Mouse (Mus musculus): ENCODE measurements around the gene Bbx. TPM values are rescaled to one million over a fixed set of nuclear protein-coding genes. Genes with fewer than 3 reads are reported as not detected.

Gene Bbx
- polyA plus RNA-seq, 1 experiment from 2014 or later, result 41.0 TPM

DNA sequence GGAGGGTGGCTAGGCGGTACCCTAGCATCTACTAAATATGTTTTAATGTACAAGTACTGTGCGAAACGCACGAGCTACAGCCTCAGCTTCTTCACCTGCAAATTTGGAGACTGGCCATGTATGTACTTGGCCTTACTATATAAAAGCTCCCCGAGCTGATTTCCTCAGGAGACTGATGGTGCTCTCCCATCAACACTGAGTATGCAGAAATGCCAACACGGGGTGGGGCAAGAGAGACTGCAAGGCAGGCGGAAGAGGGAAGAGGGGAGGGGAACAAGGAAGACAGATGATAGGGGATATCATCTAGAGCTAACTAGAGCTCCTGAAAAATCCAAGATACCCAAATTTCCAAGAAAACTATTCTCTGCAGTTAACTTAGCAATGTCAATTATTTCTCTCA is 71.6 kb downstream of the Bbx start:
- H3K27ac ChIP-seq, result no peak overlapping the region
- no peaks in the 10 kb centered on the region for H3K9me3 ChIP-seq (replicated peaks)
- H3K27me3 ChIP-seq, result no peaks in the 10 kb centered on the region
- H3K4me1 ChIP-seq, result peaks cover 17% of the 10 kb centered on the region
- H3K4me2 ChIP-seq (replicated peaks), result no peak overlapping the region
- ATAC-seq (ENCODE audit: low FRiP score), result no peak
- no peak overlapping the region for H3K4me3 ChIP-seq
- 84% methylated on average over 7 of the region's 7 CpGs for WGBS
- no peaks in the 10 kb centered on the region for H3K36me3 ChIP-seq
- H3K9ac ChIP-seq, result no peak overlapping the region

DNA sequence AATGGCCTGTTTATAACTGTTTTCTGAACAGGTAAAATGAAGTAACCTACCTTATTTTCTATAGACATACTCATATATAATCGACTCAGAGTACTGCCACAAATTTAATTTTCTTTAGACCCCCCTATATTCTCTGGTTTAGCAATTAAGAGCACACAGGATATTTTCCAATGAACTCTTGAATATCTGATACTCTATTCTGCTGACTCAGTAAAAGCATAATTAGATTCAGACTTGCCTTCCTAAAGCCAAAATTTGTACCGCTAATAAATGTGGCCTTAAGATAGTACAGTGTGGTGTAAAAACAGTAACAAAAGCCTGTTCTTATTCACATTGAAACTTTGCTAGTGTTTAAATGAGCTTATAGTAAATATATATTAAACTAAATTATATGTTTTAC is 102.5 kb downstream of the Bbx start:
- no peak overlapping the region for H3K4me3 ChIP-seq
- H3K27ac ChIP-seq, result no peak overlapping the region
- WGBS, result 86% methylated on average over 2 of the region's 2 CpGs
- H3K4me2 ChIP-seq (replicated peaks), result no peak overlapping the region
- H3K27me3 ChIP-seq, result no peaks in the 10 kb centered on the region
- no peaks in the 10 kb centered on the region for H3K9me3 ChIP-seq (replicated peaks)
- H3K9ac ChIP-seq, result no peak overlapping the region
- no peak for ATAC-seq (ENCODE audit: low FRiP score)
- H3K36me3 ChIP-seq, result no peaks in the 10 kb centered on the region
- no peaks in the 10 kb centered on the region for H3K4me1 ChIP-seq

- 91% methylated on average over 2 of the region's 2 CpGs for WGBS
- H3K27me3 ChIP-seq, result no peaks in the 10 kb centered on the region
- H3K4me3 ChIP-seq, result no peak overlapping the region
- H3K4me2 ChIP-seq (replicated peaks), result no peak overlapping the region
- no peaks in the 10 kb centered on the region for H3K36me3 ChIP-seq
- no peaks in the 10 kb centered on the region for H3K9me3 ChIP-seq (replicated peaks)
- H3K27ac ChIP-seq, result no peak overlapping the region
- H3K4me1 ChIP-seq, result no peaks in the 10 kb centered on the region
- no peak overlapping the region for H3K9ac ChIP-seq
- ATAC-seq (ENCODE audit: low FRiP score), result no peak
Observed at GRCm38 (mm10) chr16:50324746-50325145, 107.4 kb downstream of the Bbx start.

- H3K27me3 ChIP-seq, result no peaks in the 10 kb centered on the region
- ATAC-seq (ENCODE audit: low FRiP score), result no peak
- no peak overlapping the region for H3K4me2 ChIP-seq (replicated peaks)
- H3K27ac ChIP-seq, result no peak overlapping the region
- H3K4me3 ChIP-seq, result no peak overlapping the region
- H3K4me1 ChIP-seq, result no peaks in the 10 kb centered on the region
- H3K9ac ChIP-seq, result no peak overlapping the region
- H3K36me3 ChIP-seq, result no peaks in the 10 kb centered on the region
- WGBS, result 88% methylated on average over 6 of the region's 6 CpGs
- no peaks in the 10 kb centered on the region for H3K9me3 ChIP-seq (replicated peaks)
Observed at GRCm38 (mm10) chr16:50324292-50324691, 107.9 kb downstream of the Bbx start.

DNA sequence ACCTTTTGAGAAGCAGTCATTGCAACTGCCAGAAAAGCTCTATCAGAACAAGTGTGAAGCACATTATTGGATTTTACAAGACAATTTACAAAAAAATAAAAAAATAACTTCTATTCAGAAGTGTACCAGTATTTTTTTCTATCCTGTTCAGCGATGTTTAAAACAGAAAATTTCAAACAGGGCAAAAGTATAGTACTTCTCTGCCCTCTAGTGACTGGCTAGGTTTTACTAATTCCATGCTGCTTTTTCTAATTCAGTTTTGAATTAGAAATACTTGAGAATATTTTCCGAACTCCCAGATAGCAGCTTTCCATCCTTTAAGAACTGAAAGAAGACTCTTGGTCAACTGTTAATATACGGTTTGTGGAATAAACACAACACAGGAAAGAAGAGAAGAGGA is 110.8 kb downstream of the Bbx start:
- H3K4me3 ChIP-seq, result no peak overlapping the region
- no peak overlapping the region for H3K27ac ChIP-seq
- no peak overlapping the region for H3K9ac ChIP-seq
- no peaks in the 10 kb centered on the region for H3K4me1 ChIP-seq
- no peaks in the 10 kb centered on the region for H3K9me3 ChIP-seq (replicated peaks)
- H3K27me3 ChIP-seq, result no peaks in the 10 kb centered on the region
- no peak overlapping the region for H3K4me2 ChIP-seq (replicated peaks)
- no peaks in the 10 kb centered on the region for H3K36me3 ChIP-seq
- ATAC-seq (ENCODE audit: low FRiP score), result no peak
- 87% methylated on average over 3 of the region's 3 CpGs for WGBS

DNA sequence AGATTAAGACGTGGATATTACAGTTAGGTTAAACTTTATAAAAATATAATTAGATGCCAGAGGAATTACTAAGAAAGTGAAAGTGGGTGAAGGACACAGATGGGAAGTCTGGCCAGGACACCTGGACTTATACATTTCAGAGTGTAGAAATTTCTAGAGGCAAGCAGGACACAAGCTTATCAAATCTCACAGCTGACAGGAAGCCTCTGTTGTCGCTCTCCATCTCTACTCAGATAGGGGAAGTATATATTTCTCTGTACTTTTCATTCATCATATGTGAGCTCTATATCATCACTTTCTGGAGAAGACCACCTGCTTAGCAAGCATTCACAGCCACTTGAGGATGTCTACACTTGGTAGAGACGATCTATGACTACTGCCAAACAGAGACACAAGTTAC is 113.9 kb downstream of the Bbx start:
- H3K4me3 ChIP-seq, result no peak overlapping the region
- no peaks in the 10 kb centered on the region for H3K9me3 ChIP-seq (replicated peaks)
- no peak overlapping the region for H3K27ac ChIP-seq
- no peaks in the 10 kb centered on the region for H3K4me1 ChIP-seq
- H3K36me3 ChIP-seq, result no peaks in the 10 kb centered on the region
- WGBS, result 93% methylated on average over 3 of the region's 3 CpGs
- ATAC-seq (ENCODE audit: low FRiP score), result no peak
- H3K27me3 ChIP-seq, result no peaks in the 10 kb centered on the region
- H3K4me2 ChIP-seq (replicated peaks), result no peak overlapping the region
- H3K9ac ChIP-seq, result no peak overlapping the region

GRCm38 (mm10) chr16:50315349-50315969 is 116.7 kb downstream of the Bbx start:
- H3K4me1 ChIP-seq, result no peaks in the 10 kb centered on the region
- no peak overlapping the region for H3K9ac ChIP-seq
- H3K4me3 ChIP-seq, result no peak overlapping the region
- H3K27ac ChIP-seq, result no peak overlapping the region
- H3K4me2 ChIP-seq (replicated peaks), result no peak overlapping the region
- no peaks in the 10 kb centered on the region for H3K36me3 ChIP-seq
- 79% methylated on average over 1 of the region's 1 CpGs for WGBS
- no peak for ATAC-seq (ENCODE audit: low FRiP score)
- H3K27me3 ChIP-seq, result no peaks in the 10 kb centered on the region
- H3K9me3 ChIP-seq (replicated peaks), result no peaks in the 10 kb centered on the region

GRCm38 (mm10) chr16:50311588-50311987 is 120.6 kb downstream of the Bbx start:
- H3K4me3 ChIP-seq, result no peak overlapping the region
- ATAC-seq (ENCODE audit: low FRiP score), result no peak
- 93% methylated on average over 4 of the region's 4 CpGs for WGBS

GRCm38 (mm10) chr16:50309411-50310042 is 122.7 kb downstream of the Bbx start:
- Histone ChIP-seq H3K36me3 (no peaks in the 10 kb centered on the region), H3K4me1 (no peaks in the 10 kb centered on the region), H3K4me3 (no peak overlapping the region), H3K4me2 (replicated peaks) (no peak overlapping the region), H3K9ac (no peak overlapping the region), H3K9me3 (replicated peaks) (no peaks in the 10 kb centered on the region), H3K27ac (no peak overlapping the region), H3K27me3 (no peaks in the 10 kb centered on the region)
- no peak for ATAC-seq (ENCODE audit: low FRiP score)
- WGBS, result 81% methylated on average over 9 of the region's 9 CpGs

More at GRCm38 (mm10) chr16:50311588-50311987, 120.6 kb downstream of the Bbx start:
- no peaks in the 10 kb centered on the region for H3K4me1 ChIP-seq
- no peak overlapping the region for H3K4me2 ChIP-seq (replicated peaks)
- H3K9ac ChIP-seq, result no peak overlapping the region
- H3K9me3 ChIP-seq (replicated peaks), result no peaks in the 10 kb centered on the region
- no peaks in the 10 kb centered on the region for H3K36me3 ChIP-seq
- no peaks in the 10 kb centered on the region for H3K27me3 ChIP-seq
- no peak overlapping the region for H3K27ac ChIP-seq

GRCm38 (mm10) chr16:50308256-50308655 is 123.9 kb downstream of the Bbx start:
- Histone ChIP-seq H3K4me1 (no peaks in the 10 kb centered on the region), H3K4me2 (replicated peaks) (no peak overlapping the region), H3K4me3 (no peak overlapping the region), H3K27ac (no peak overlapping the region), H3K27me3 (no peaks in the 10 kb centered on the region), H3K9ac (no peak overlapping the region), H3K9me3 (replicated peaks) (no peaks in the 10 kb centered on the region), H3K36me3 (no peaks in the 10 kb centered on the region)
- 91% methylated on average over 6 of the region's 6 CpGs for WGBS
- no peak for ATAC-seq (ENCODE audit: low FRiP score)

DNA sequence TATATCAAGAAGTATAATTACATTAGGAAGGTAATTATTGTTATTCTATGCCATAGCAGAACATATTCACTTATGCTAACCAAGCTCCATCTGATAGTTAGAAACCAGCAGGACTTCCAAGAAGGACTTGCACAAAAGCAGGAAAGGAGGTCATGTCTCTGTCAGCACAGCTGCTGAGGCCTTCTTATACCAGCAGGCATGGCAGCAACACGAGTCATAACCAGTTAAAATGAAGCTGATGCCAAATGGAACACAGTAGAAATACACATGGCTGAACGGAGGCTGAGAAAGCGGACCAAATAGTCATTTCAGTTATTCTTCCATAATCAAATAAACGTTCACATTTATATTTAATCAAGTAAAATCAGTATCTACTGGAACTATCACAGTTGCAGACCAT is 125.0 kb downstream of the Bbx start:
- H3K4me2 ChIP-seq (replicated peaks), result no peak overlapping the region
- WGBS, result 85% methylated on average over 4 of the region's 4 CpGs
- H3K9me3 ChIP-seq (replicated peaks), result no peaks in the 10 kb centered on the region
- H3K36me3 ChIP-seq, result no peaks in the 10 kb centered on the region
- H3K9ac ChIP-seq, result no peak overlapping the region
- H3K27ac ChIP-seq, result no peak overlapping the region
- ATAC-seq (ENCODE audit: low FRiP score), result no peak
- no peaks in the 10 kb centered on the region for H3K4me1 ChIP-seq
- H3K4me3 ChIP-seq, result no peak overlapping the region
- H3K27me3 ChIP-seq, result no peaks in the 10 kb centered on the region

- no peak for ATAC-seq (ENCODE audit: low FRiP score)
- H3K36me3 ChIP-seq, result no peaks in the 10 kb centered on the region
- H3K27ac ChIP-seq, result no peak overlapping the region
- H3K27me3 ChIP-seq, result no peaks in the 10 kb centered on the region
- H3K4me3 ChIP-seq, result no peak overlapping the region
- no peaks in the 10 kb centered on the region for H3K4me1 ChIP-seq
- H3K9me3 ChIP-seq (replicated peaks), result no peaks in the 10 kb centered on the region
- H3K4me2 ChIP-seq (replicated peaks), result no peak overlapping the region
- H3K9ac ChIP-seq, result no peak overlapping the region
Observed at GRCm38 (mm10) chr16:50306727-50307126, 125.5 kb downstream of the Bbx start.

- no peak overlapping the region for H3K27ac ChIP-seq
- no peak overlapping the region for H3K9ac ChIP-seq
- H3K9me3 ChIP-seq (replicated peaks), result no peaks in the 10 kb centered on the region
- no peak for ATAC-seq (ENCODE audit: low FRiP score)
- no peaks in the 10 kb centered on the region for H3K27me3 ChIP-seq
- WGBS, result 93% methylated on average over 6 of the region's 6 CpGs
- H3K4me3 ChIP-seq, result no peak overlapping the region
- H3K4me2 ChIP-seq (replicated peaks), result no peak overlapping the region
- no peaks in the 10 kb centered on the region for H3K4me1 ChIP-seq
- no peaks in the 10 kb centered on the region for H3K36me3 ChIP-seq
Observed at GRCm38 (mm10) chr16:50305156-50305555, 127.0 kb downstream of the Bbx start.

Data from hindbrain, embryonic 12.5 days (tissue).